Mouse (Mus musculus) erythroblast, adult 5-6 weeks (primary cell): Measurements from ENCODE around the gene Kif20b. TPM values are rescaled to one million over a fixed set of nuclear protein-coding genes. Genes with fewer than 3 reads are reported as not detected.

Source experiments
- ATAC-seq: replicated peaks from 2 replicates; pipeline ENCODE4 v1.8.0; 2016; ENCODE audit warnings: moderate number of reproducible peaks, mild to moderate bottlenecking, moderate TSS enrichment, inconsistent platforms; ENCODE audit not compliant: poor library complexity, low FRiP score, severe bottlenecking
- total RNA-seq, 2 experiments: library from RNA; stranded (forward) in 1 of 2; stranded (reverse) in 1 of 2; fragments of 150-400 nt in 1 of 2; fragments of 200-764, 138-1000 nt in 1 of 2; gene quantifications; 2 replicates each; pipeline versions ENCODE4 v1.2.3 to v1.2.4; 2015 to 2017; ENCODE audit warnings: low replicate concordance in 2 of 2

Kif20b gene
- total RNA-seq, 2 experiments from 2014 or later: 27.1 to 30.5 TPM

DNA sequence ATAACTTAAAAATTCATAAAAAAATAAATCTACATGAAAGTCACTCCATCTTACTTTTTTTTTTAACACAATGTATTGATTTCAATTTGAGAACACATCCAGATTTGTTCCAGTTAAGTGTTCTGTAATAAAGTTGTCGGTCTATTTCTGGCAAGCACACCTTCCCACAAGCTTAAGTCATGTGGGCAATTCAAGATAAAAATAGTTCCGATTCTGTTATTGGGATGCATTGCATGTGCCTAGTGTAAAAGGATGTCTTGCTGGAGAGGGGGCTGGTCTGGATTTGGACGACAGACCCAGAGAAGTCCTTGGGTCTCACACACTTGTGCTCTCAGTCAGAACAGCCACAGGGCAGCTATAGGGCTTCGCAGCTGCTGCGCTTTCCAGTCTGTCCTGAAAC, 15.4 kb upstream of the Kif20b start:
- no peak for ATAC-seq

DNA sequence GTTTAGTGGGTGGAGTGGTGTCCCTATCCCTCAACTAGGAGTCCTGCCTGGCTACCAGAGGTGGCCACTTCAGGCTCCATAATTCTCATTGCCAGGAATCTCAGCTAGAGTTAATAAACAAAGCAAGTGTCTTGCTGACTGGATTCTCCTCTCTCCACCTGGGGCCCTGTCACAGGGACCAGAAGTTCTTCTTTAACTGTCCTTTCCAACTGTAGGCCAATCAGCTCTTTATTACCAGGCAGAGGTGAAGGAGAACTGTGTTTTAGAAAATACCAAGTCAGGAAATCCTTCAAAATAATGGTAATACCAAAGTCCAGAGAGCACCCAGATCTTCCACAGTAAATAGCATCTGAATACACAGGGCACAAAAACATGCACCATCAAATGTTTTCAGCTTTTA, 9.8 kb upstream of the Kif20b start:
- ATAC-seq: no peak

DNA sequence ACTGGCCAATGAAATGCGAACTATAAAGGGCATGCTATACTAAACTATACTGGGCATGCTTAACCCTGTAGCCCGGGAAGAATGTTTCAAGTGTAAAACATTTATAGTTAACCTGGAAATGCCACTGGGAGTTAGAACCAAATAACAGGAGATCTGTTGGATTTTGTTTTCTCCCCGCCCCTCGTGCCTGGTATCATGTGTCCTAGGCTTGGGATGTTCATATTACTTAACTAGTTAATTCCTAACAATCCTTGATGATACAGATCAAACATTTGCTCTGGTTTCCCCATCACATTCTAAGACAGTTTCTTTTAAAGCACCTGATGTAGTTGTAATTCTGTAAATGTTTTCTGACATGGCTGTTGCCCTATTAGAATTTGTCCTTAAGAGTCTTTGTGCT, 2.1 kb upstream of the Kif20b start:
- ATAC-seq: no peak

DNA sequence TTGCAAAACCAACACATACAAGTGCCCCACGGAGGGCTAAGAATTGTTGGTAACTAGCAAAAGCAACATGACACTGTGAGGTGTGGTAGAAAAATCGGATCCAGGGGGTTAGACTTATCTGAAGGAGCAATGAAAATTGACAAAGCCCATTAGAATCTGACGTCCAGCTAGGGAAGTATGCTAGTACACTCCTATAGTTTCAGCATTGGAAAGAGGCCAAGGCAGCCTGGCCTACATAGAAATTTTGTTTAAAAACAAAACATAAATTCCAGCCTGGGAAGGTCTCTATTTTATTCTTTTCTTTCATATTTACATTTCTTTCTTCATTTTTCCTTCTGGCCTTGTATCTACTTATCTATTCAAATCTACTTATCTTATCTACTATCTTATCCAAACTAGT, 1.6 kb upstream of the Kif20b start:
- ATAC-seq: no peak

DNA sequence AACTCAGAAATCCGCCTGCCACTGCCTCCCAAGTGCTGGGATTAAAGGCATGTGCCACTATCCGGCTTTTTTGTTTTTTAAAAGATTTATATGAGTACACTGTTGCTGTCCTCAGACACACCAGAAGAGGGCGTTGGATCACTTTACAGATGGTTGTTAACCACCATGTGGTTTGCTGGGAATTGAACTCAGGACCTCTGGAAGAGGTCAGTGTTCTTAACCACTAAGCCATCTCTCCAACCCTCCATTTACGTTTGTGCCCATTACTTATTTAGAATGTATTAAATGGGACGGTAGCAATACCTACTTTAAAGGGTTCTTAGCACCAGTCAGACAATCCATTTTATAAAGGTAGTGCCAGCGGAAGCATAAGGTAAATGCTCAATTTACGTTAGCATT, 909 bp upstream of the Kif20b start:
- ATAC-seq: peak; percentile 25; the same call in 1 of the 2 replicates

DNA sequence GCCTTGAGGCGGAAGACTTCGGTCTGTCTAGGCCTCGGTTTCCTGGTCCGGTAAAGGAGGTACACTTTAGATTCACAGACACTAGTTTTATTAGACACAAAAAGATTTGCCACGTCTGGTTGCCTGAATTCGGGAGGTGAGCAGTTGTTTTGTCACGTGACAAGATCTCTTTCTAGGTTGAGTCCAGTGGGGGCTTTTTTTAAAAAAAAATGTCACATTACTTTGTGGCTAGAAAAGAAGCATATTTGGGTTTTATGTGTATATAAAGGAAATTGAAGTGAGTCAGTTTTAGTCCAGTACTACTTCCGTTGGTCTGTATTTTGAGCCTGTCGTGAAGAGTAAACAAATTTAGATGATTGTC, 422 bp downstream of the Kif20b start:
- ATAC-seq: peak; percentile 42

DNA sequence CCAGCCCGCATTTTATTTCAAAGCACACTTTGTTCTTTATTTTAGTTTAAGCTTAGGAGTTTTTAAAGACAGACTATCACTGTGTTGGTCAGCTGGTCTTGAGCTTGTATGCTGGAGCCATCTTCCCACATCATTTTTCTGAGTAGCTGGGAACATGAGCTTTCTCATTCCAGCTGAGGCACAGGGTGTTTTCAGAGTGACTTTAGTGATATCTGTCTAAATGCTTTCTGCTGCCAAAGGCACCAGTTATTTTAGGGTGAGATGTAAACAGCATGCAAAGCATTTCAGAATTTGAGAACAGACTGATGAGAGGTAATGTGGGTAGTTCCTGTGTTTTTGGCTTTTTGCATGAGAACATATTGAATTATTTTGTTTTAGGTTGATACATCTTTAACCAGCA, 25.0 kb downstream of the Kif20b start:
- no peak for ATAC-seq

DNA sequence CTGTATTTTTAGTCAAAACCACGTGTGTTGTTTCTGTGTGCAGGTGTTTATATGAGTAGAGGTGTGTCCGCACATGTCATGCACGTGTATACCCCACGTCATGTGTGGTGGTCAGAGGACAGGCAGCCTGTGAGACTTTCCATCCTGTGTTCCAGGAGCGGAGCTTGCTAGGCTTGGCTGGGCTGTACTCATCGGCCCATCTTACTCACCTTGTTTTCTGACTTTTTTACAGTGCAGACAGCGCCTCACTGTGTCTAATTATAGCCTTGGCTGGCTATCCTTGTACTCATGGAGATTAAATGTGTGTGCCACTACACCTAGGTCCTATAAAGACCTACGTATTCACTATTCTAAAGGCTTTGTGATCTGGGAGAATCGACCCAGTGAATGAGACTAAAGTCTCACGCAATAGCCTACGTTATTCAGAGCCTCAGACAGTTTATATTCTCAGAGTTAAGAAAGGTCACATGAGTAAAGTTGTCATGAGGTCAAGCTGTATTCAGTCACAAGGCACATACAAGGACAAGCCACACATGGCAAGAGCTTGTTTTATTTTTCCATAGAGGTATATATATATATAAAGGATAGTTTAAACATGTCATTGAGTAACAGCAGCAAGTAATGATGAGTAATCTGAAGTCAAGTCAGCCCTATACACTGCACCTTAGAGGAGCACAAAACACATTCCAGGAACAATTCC, 31.8 kb downstream of the Kif20b start:
- ATAC-seq: no peak

DNA sequence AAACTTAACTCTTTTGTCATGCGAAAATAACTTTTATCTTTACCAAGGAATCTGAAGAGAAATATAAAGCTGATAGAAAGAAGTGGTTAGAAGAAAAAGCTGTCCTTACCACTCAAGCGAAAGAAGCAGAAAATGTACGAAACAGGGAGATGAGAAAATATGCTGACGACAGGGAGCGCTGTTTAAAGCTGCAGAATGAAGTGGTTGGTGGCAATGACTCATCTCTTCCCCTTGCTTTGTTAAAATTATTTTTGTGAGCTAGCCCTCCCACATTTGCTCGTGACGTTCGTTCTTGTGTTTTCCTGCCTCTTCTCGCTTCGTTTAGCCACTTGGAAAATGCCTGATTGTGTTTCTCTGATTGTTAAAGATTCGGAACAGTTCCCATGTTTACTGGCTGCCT, 37.2 kb downstream of the Kif20b start:
- no peak for ATAC-seq

DNA sequence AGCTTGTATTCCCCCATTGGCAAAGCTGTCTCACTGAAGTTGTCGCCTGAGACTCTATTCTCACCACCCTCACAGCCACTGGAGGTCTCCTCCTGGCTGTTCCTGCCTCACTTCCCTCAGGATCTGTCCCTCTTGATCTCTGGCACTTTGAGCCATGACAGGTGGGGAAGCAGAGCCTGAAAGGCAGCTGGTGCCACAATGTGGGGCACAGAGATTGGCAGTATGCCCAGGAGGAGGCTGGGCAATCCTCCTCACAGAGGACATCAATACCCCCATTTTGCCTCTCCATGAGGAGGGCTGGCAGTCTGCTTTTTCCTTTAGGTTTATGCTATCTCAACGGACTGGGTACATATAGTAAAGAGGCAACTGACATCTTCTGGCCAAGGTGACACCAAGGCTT, 62.6 kb downstream of the Kif20b start:
- no peak for ATAC-seq

DNA sequence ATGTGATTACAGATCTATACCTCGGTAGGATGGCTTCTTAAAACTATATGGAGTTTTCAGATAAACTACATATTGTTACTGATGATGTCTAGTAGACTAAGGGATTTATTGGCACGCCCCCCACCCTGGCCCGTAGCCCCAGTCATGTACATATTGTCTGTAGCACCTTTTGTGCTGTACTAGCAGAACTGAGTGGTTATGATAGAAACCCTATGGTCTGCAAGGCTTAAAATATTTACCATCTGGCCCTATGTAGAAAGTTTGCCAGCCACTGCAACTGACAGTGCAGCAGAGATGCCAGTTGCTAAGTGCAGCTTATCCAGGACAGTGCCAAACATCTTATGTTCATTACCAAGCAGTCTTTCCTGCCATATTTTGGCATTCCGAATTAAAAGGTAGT, 68.3 kb downstream of the Kif20b start:
- no peak for ATAC-seq

DNA sequence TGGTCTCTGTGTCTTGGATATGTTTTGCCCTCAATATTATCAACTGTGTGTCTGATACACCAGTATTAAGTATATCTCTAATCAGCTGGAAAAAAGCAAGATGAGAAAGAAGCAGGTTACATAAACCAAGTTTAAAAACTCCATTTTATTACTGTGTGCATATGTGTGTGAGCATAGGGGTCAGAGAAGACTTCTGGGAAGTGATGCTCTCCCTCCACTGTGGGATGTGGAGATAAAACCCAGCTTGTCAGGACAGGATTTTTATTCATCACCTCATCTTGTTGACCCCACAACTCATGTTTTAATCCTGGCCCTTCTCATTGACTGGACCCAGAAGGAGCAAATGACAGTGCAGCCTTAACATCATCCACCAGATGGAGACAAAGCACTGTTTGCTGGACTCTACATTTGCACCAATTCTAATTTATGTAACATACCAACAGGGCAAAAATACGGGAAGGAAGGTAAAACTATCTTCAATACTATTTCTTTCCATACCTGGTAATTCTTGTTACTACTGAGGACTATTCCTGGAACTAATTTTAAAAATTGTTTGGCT, 70.9 kb downstream of the Kif20b start:
- no peak for ATAC-seq

DNA sequence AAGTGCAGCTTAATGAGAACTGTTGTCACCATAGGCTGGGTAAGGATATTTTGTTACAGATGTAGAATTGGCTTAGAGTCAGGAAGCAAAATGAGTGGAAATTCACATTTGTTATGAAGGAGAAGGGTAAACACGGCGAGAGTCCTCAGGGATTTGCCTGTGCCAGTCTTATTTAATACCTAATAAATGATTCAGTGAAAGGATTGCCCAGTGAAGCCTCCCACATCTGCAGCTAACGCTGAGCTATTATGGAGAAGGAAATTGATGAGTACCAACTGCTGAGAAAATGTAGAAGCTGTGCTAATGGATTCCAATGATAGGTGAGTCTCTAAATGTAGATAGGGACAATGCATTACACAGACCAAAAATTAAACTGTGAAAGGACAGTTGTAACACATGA, 92.9 kb downstream of the Kif20b start:
- no peak for ATAC-seq

DNA sequence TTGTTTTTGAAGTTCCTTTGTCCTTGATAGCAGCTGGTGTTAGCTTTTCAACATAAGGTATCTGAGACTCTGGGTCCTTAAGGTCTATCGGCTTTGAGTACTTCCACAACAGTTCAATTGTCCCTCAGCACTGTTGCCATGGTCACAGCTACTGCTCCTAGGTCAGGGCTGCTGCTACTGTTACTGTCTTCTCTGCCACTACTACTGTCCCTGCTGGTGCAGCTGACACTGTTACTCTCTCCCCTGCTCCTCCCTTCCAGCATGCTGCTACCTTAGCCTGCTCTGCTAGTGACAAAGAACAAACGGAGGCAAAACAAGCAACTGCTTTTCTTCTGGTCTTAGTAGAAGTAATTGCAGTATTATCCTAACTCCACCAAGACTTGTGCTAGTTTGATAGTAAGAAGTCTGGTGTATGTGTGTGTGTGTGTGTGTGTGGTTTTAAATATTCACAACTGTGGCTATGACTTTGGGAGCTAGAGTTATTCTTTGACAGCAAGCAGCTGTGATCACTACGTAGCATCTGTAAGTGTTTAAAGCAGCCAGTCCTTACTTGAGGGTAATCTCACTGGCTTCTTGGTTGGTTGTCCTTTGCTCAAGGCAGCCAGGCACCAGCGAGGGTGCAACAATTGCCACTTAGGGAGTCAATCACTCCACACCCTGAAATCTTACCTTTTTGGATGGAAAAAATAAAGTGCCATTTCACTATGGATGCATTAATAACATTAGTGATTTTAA, 95.5 kb downstream of the Kif20b start:
- ATAC-seq: no peak

DNA sequence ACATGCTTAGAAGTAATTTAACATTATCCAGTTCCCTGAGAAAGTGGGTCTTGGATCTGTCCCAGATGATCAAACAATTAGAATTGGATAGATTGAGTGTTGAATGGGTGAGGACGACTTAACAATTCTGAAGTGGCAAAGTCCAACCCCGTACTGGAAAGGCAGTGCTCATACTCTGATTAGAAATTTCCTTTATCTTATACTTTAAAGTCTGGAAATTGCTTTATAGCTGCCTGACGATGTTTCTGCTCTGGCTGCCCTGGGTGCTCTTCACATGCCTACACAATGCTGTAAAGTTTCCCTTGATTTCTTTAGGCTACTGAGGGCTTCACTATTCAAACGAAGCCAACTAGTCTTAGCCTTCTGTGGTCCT, 96.0 kb downstream of the Kif20b start:
- ATAC-seq: no peak

Other genes with a start within 250 kb of the Kif20b start
- gene Slc16a12, start 175.1 kb upstream of the Kif20b start, total RNA-seq (2015; ENCODE audit: low replicate concordance): not detected in 2 replicates
- gene Slc16a12, start 175.1 kb upstream of the Kif20b start, total RNA-seq (2017; ENCODE audit: low replicate concordance): not detected in 2 replicates
- gene Pank1, start 42.9 kb upstream of the Kif20b start, total RNA-seq (2015; ENCODE audit: low replicate concordance): 0.84 and 1.5 TPM in 2 replicates
- gene Pank1, start 42.9 kb upstream of the Kif20b start, total RNA-seq (2017; ENCODE audit: low replicate concordance): 1.1 and 1.4 TPM in 2 replicates